Mouse (Mus musculus): ENCODE results near the gene Dnal1. TPM values are rescaled to one million over a fixed set of nuclear protein-coding genes. Genes with fewer than 3 reads are reported as not detected.

The Dnal1 gene
- polyA plus RNA-seq, 1 experiment from 2014 or later = 4.0 TPM

GRCm38 (mm10) chr12:84161616-84162433, 47.7 kb downstream of the Dnal1 start:
- Histone ChIP-seq H3K4me3 (ENCODE audit: low read length) (no peak overlapping the region), H3K4me2 (ENCODE audit: low read depth, low read length) (no peak overlapping the region)

GRCm38 (mm10) chr12:84163133-84163532, 49.0 kb downstream of the Dnal1 start:
- ATAC-seq (replicated peaks; ENCODE audit: extremely low read depth, insufficient read depth, low FRiP score) = no peak
- peaks cover 20% of the 10 kb centered on the region for H3K36me3 ChIP-seq (ENCODE audit: control insufficient read depth, insufficient read depth)
- no peak overlapping the region for H3K4me2 ChIP-seq (ENCODE audit: low read depth, low read length)
- peaks cover 10% of the 10 kb centered on the region for H3K4me1 ChIP-seq (ENCODE audit: control insufficient read depth, insufficient read depth, low read length)
- no peak overlapping the region for H3K4me3 ChIP-seq (ENCODE audit: low read length)
- H3K9ac ChIP-seq (ENCODE audit: low read length) = no peak overlapping the region
- no peaks in the 10 kb centered on the region for H3K9me3 ChIP-seq (replicated peaks; ENCODE audit: control insufficient read depth, low read length)
- H3K27ac ChIP-seq (ENCODE audit: low read length) = no peak overlapping the region
- no peaks in the 10 kb centered on the region for H3K27me3 ChIP-seq (ENCODE audit: control insufficient read depth, insufficient read depth, low read length)
- WGBS = 76% methylated on average over 9 of the region's 9 CpGs

More at GRCm38 (mm10) chr12:84161616-84162433, 47.7 kb downstream of the Dnal1 start:
- Histone ChIP-seq H3K9ac (ENCODE audit: low read length) (no peak overlapping the region), H3K9me3 (replicated peaks; ENCODE audit: control insufficient read depth, low read length) (no peaks in the 10 kb centered on the region), H3K27ac (ENCODE audit: low read length) (no peak overlapping the region), H3K27me3 (ENCODE audit: control insufficient read depth, insufficient read depth, low read length) (no peaks in the 10 kb centered on the region), H3K36me3 (ENCODE audit: control insufficient read depth, insufficient read depth) (peaks cover 26% of the 10 kb centered on the region), H3K4me1 (ENCODE audit: control insufficient read depth, insufficient read depth, low read length) (peaks cover 10% of the 10 kb centered on the region)
- ATAC-seq (replicated peaks; ENCODE audit: extremely low read depth, insufficient read depth, low FRiP score) = no peak
- whole genome bisulfite sequencing = 78% methylated on average over 14 of the region's 14 CpGs

GRCm38 (mm10) chr12:84163586-84164110, 49.5 kb downstream of the Dnal1 start:
- H3K36me3 ChIP-seq (ENCODE audit: control insufficient read depth, insufficient read depth) = peaks cover 18% of the 10 kb centered on the region
- no peak overlapping the region for H3K9ac ChIP-seq (ENCODE audit: low read length)
- no peaks in the 10 kb centered on the region for H3K9me3 ChIP-seq (replicated peaks; ENCODE audit: control insufficient read depth, low read length)
- no peak for ATAC-seq (replicated peaks; ENCODE audit: extremely low read depth, insufficient read depth, low FRiP score)
- H3K27ac ChIP-seq (ENCODE audit: low read length) = no peak overlapping the region
- peaks cover 10% of the 10 kb centered on the region for H3K4me1 ChIP-seq (ENCODE audit: control insufficient read depth, insufficient read depth, low read length)
- no peaks in the 10 kb centered on the region for H3K27me3 ChIP-seq (ENCODE audit: control insufficient read depth, insufficient read depth, low read length)
- H3K4me2 ChIP-seq (ENCODE audit: low read depth, low read length) = no peak overlapping the region
- 73% methylated on average over 11 of the region's 11 CpGs for WGBS
- H3K4me3 ChIP-seq (ENCODE audit: low read length) = no peak overlapping the region

DNA sequence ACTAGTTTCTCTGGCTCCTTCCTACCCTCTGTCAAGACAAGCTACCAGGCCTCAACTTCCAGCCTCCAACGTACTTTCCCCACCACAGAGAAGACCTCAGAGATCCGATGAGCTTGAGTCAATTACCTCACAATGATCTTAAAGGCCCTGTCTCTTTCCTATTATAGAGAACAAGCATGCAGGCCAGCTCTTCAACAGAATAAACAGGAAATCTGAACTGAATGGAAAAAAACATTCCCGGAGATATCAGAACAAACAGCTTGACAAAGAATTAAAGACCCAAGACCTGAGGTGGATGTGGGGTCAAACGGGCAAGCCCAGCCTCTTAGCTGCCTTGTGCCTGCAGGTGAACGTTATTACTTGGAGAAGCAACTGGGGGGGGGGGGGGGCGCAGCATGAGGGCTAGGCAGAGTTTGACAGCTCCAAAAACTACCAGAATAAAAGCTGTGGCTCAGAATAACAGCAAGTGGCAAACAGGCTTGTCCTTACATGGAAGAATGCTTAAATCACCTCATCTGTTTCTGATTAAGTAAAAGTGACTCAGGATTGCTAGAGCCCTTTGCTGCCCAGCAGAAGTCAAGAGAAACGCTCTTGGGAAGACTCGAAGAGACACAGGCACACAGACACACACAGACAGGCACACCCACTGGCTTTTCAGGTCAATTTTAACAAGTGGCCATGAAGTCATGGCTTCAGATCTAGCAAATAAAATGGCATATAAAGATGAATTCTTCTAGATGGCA, 51.6 kb downstream of the Dnal1 start:
- Histone ChIP-seq H3K4me3 (ENCODE audit: low read length) (no peak overlapping the region), H3K4me2 (ENCODE audit: low read depth, low read length) (no peak overlapping the region), H3K27me3 (ENCODE audit: control insufficient read depth, insufficient read depth, low read length) (no peaks in the 10 kb centered on the region), H3K4me1 (ENCODE audit: control insufficient read depth, insufficient read depth, low read length) (peaks cover 10% of the 10 kb centered on the region), H3K9ac (ENCODE audit: low read length) (no peak overlapping the region), H3K27ac (ENCODE audit: low read length) (no peak overlapping the region; the same call in 1 of the 2 replicates), H3K36me3 (ENCODE audit: control insufficient read depth, insufficient read depth) (0 out of 2 replicates have a peak, but pooled peaks cover under 1% of the 10 kb centered on the region), H3K9me3 (replicated peaks; ENCODE audit: control insufficient read depth, low read length) (no peaks in the 10 kb centered on the region)
- WGBS = 42% methylated on average over 8 of the region's 8 CpGs
- no peak for ATAC-seq (replicated peaks; ENCODE audit: extremely low read depth, insufficient read depth, low FRiP score)

- no peak overlapping the region for H3K27ac ChIP-seq (ENCODE audit: low read length)
- no peaks in the 10 kb centered on the region for H3K9me3 ChIP-seq (replicated peaks; ENCODE audit: control insufficient read depth, low read length)
- WGBS = 78% methylated on average over 10 of the region's 10 CpGs
- H3K4me2 ChIP-seq (ENCODE audit: low read depth, low read length) = no peak overlapping the region
- H3K4me3 ChIP-seq (ENCODE audit: low read length) = no peak overlapping the region
- H3K27me3 ChIP-seq (ENCODE audit: control insufficient read depth, insufficient read depth, low read length) = no peaks in the 10 kb centered on the region
- no peak for ATAC-seq (replicated peaks; ENCODE audit: extremely low read depth, insufficient read depth, low FRiP score)
- H3K36me3 ChIP-seq (ENCODE audit: control insufficient read depth, insufficient read depth) = peaks cover 20% of the 10 kb centered on the region
- H3K4me1 ChIP-seq (ENCODE audit: control insufficient read depth, insufficient read depth, low read length) = peaks cover 20% of the 10 kb centered on the region
- H3K9ac ChIP-seq (ENCODE audit: low read length) = no peak overlapping the region
Measured at GRCm38 (mm10) chr12:84170610-84171009, 56.4 kb downstream of the Dnal1 start.

DNA sequence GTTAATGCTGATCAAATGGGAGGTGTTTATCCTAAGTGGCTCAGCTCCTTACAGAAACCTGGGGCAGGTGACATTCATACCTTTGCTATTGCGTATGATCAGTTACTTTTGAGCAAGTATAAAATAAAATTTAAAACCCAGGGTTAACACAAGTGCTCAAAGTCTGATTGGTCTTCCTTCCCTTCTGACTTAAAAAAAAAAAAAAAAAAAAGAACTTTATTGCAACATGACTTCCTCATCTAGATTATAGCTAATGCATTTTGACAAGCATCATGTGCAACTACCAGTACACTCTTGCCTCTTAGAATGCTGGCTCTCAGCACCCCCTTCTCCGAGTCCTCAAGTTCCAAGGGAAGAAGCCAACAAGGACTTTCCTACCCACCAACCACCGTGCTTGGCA, 58.0 kb downstream of the Dnal1 start:
- H3K27ac ChIP-seq (ENCODE audit: low read length) = no peak overlapping the region
- 94% methylated on average over 3 of the region's 3 CpGs for WGBS
- no peak for ATAC-seq (replicated peaks; ENCODE audit: extremely low read depth, insufficient read depth, low FRiP score)
- peaks cover 35% of the 10 kb centered on the region for H3K4me1 ChIP-seq (ENCODE audit: control insufficient read depth, insufficient read depth, low read length)
- H3K4me2 ChIP-seq (ENCODE audit: low read depth, low read length) = no peak overlapping the region
- H3K9ac ChIP-seq (ENCODE audit: low read length) = no peak overlapping the region
- H3K36me3 ChIP-seq (ENCODE audit: control insufficient read depth, insufficient read depth) = peaks cover 20% of the 10 kb centered on the region
- H3K4me3 ChIP-seq (ENCODE audit: low read length) = no peak overlapping the region
- no peaks in the 10 kb centered on the region for H3K9me3 ChIP-seq (replicated peaks; ENCODE audit: control insufficient read depth, low read length)
- H3K27me3 ChIP-seq (ENCODE audit: control insufficient read depth, insufficient read depth, low read length) = no peaks in the 10 kb centered on the region

GRCm38 (mm10) chr12:84172862-84173261, 58.7 kb downstream of the Dnal1 start:
- peaks cover 41% of the 10 kb centered on the region for H3K4me1 ChIP-seq (ENCODE audit: control insufficient read depth, insufficient read depth, low read length)
- no peak overlapping the region for H3K4me2 ChIP-seq (ENCODE audit: low read depth, low read length)
- ATAC-seq (replicated peaks; ENCODE audit: extremely low read depth, insufficient read depth, low FRiP score) = no peak
- no peaks in the 10 kb centered on the region for H3K27me3 ChIP-seq (ENCODE audit: control insufficient read depth, insufficient read depth, low read length)
- H3K27ac ChIP-seq (ENCODE audit: low read length) = no peak overlapping the region
- peaks cover 20% of the 10 kb centered on the region for H3K36me3 ChIP-seq (ENCODE audit: control insufficient read depth, insufficient read depth)
- H3K4me3 ChIP-seq (ENCODE audit: low read length) = no peak overlapping the region
- no peaks in the 10 kb centered on the region for H3K9me3 ChIP-seq (replicated peaks; ENCODE audit: control insufficient read depth, low read length)
- WGBS = 93% methylated on average over 17 of the region's 17 CpGs
- H3K9ac ChIP-seq (ENCODE audit: low read length) = no peak overlapping the region

- Histone ChIP-seq H3K4me1 (ENCODE audit: control insufficient read depth, insufficient read depth, low read length) (peaks cover 47% of the 10 kb centered on the region), H3K36me3 (ENCODE audit: control insufficient read depth, insufficient read depth) (peaks cover 20% of the 10 kb centered on the region), H3K4me3 (ENCODE audit: low read length) (no peak overlapping the region), H3K4me2 (ENCODE audit: low read depth, low read length) (no peak overlapping the region), H3K9ac (ENCODE audit: low read length) (no peak overlapping the region), H3K27ac (ENCODE audit: low read length) (no peak overlapping the region), H3K27me3 (ENCODE audit: control insufficient read depth, insufficient read depth, low read length) (no peaks in the 10 kb centered on the region), H3K9me3 (replicated peaks; ENCODE audit: control insufficient read depth, low read length) (no peaks in the 10 kb centered on the region)
- ATAC-seq (replicated peaks; ENCODE audit: extremely low read depth, insufficient read depth, low FRiP score) = no peak
- 90% methylated on average over 13 of the region's 13 CpGs for WGBS
Measured at GRCm38 (mm10) chr12:84173309-84173915, 59.2 kb downstream of the Dnal1 start.
